Mouse (Mus musculus) embryonic facial prominence, embryonic 12.5 days (tissue): ENCODE measurements around the gene Szrd1. TPM values are rescaled to one million over a fixed set of nuclear protein-coding genes. Genes with fewer than 3 reads are reported as not detected.

ENCODE experiments used
- ATAC-seq: fragments of 200-750 bp; cut with Nextera tagmentation; 2 replicates; pipeline ENCODE4 v1.8.0; 2017; ENCODE audit not compliant: insufficient number of reproducible peaks, insufficient read depth, low FRiP score, low TSS enrichment
- H3K27ac ChIP-seq: fragments of 300-500 bp; sonication (generic); 2 replicates; pipeline ENCODE4 v1.5.1; 2016; ENCODE audit warnings: mild to moderate bottlenecking
- H3K27me3 ChIP-seq: fragments of 300-500 bp; sonication (generic); 2 replicates; pipeline ENCODE4 v1.6.1; 2016; ENCODE audit warnings: mild to moderate bottlenecking, moderate library complexity
- H3K36me3 ChIP-seq: fragments of 300-500 bp; sonication (generic); 2 replicates; pipeline ENCODE4 v1.6.1; 2016; ENCODE audit warnings: mild to moderate bottlenecking
- H3K4me1 ChIP-seq: fragments of 300-500 bp; sonication (generic); 2 replicates; pipeline ENCODE4 v1.6.1; 2016
- H3K4me2 ChIP-seq: fragments of 300-500 bp; sonication (generic); replicated peaks from 2 replicates; pipeline ENCODE4 v1.6.1; 2016; ENCODE audit warnings: mild to moderate bottlenecking, moderate library complexity
- H3K4me3 ChIP-seq: fragments of 300-500 bp; sonication (generic); 2 replicates; pipeline ENCODE4 v1.5.1; 2016; ENCODE audit warnings: mild to moderate bottlenecking
- H3K9ac ChIP-seq: fragments of 300-500 bp; sonication (generic); 2 replicates; pipeline ENCODE4 v1.6.1; 2016; ENCODE audit warnings: mild to moderate bottlenecking, moderate library complexity
- H3K9me3 ChIP-seq: fragments of 300-500 bp; sonication (generic); 2 replicates; pipeline ENCODE4 v1.6.1; 2016; ENCODE audit warnings: mild to moderate bottlenecking, moderate library complexity
- WGBS: fragments of 180-500 bp; shearing (Covaris S2); methylation state at CpG from one replicate; pipeline ENCODE4 v1.1.7; 2016; 5-methylcytosine and 5-hydroxymethylcytosine counted together
- polyA plus RNA-seq: library from polyadenylated mRNA; unstranded; fragments of >200 nt; fragmentation: Nextera tagmentation; extraction: Ambion mirVana; gene quantifications from 2 replicates; pipeline ENCODE4 v1.2.1, GENCODE M21; 2016

Gene Szrd1
- polyA plus RNA-seq, 1 experiment from 2014 or later: 35.2 TPM

GRCm38 (mm10) chr4:141108196-141108732 is 31.3 kb downstream of the Szrd1 start:
- H3K9me3 ChIP-seq: no peaks in the 10 kb centered on the region
- H3K27ac ChIP-seq: no peak overlapping the region
- no peak for ATAC-seq
- WGBS: 22% methylated on average over 10 of the region's 10 CpGs
- no peaks in the 10 kb centered on the region for H3K27me3 ChIP-seq
- H3K9ac ChIP-seq: no peak overlapping the region
- H3K4me1 ChIP-seq: no peaks in the 10 kb centered on the region
- no peak overlapping the region for H3K4me2 ChIP-seq
- peaks cover 34% of the 10 kb centered on the region for H3K36me3 ChIP-seq
- H3K4me3 ChIP-seq: no peak overlapping the region

- no peak for ATAC-seq
- Histone ChIP-seq H3K9me3 (no peaks in the 10 kb centered on the region), H3K4me1 (no peaks in the 10 kb centered on the region), H3K9ac (no peak overlapping the region), H3K27me3 (no peaks in the 10 kb centered on the region), H3K36me3 (peaks cover 17% of the 10 kb centered on the region), H3K27ac (no peak overlapping the region), H3K4me2 (no peak overlapping the region), H3K4me3 (no peak overlapping the region)
- 82% methylated on average over 16 of the region's 16 CpGs for WGBS
Measured at GRCm38 (mm10) chr4:141106526-141107183, 32.9 kb downstream of the Szrd1 start.

- 66% methylated on average over 6 of the region's 6 CpGs for WGBS
- no peak overlapping the region for H3K4me3 ChIP-seq
- no peak overlapping the region for H3K27ac ChIP-seq
- no peaks in the 10 kb centered on the region for H3K27me3 ChIP-seq
- H3K9ac ChIP-seq: no peak overlapping the region
- no peaks in the 10 kb centered on the region for H3K4me1 ChIP-seq
- no peak overlapping the region for H3K4me2 ChIP-seq
- no peaks in the 10 kb centered on the region for H3K36me3 ChIP-seq
- ATAC-seq: no peak
- H3K9me3 ChIP-seq: no peaks in the 10 kb centered on the region
Measured at GRCm38 (mm10) chr4:141101855-141102254, 37.7 kb downstream of the Szrd1 start.

GRCm38 (mm10) chr4:141101291-141101690 is 38.3 kb downstream of the Szrd1 start:
- no peak overlapping the region for H3K27ac ChIP-seq
- H3K4me2 ChIP-seq: no peak overlapping the region
- no peaks in the 10 kb centered on the region for H3K36me3 ChIP-seq
- H3K4me3 ChIP-seq: no peak overlapping the region
- no peaks in the 10 kb centered on the region for H3K9me3 ChIP-seq
- WGBS: 88% methylated on average over 9 of the region's 9 CpGs
- no peak overlapping the region for H3K9ac ChIP-seq
- H3K4me1 ChIP-seq: no peaks in the 10 kb centered on the region
- ATAC-seq: no peak
- H3K27me3 ChIP-seq: no peaks in the 10 kb centered on the region

- H3K27ac ChIP-seq: no peak overlapping the region
- no peak for ATAC-seq
- no peaks in the 10 kb centered on the region for H3K4me1 ChIP-seq
- 80% methylated on average over 5 of the region's 5 CpGs for WGBS
- no peaks in the 10 kb centered on the region for H3K9me3 ChIP-seq
- no peak overlapping the region for H3K9ac ChIP-seq
- no peaks in the 10 kb centered on the region for H3K27me3 ChIP-seq
- no peaks in the 10 kb centered on the region for H3K36me3 ChIP-seq
- no peak overlapping the region for H3K4me3 ChIP-seq
- no peak overlapping the region for H3K4me2 ChIP-seq
Measured at GRCm38 (mm10) chr4:141099956-141100355, 39.6 kb downstream of the Szrd1 start.

GRCm38 (mm10) chr4:141098935-141099334 is 40.6 kb downstream of the Szrd1 start:
- no peak for ATAC-seq
- Histone ChIP-seq H3K27me3 (no peaks in the 10 kb centered on the region), H3K4me1 (no peaks in the 10 kb centered on the region), H3K4me2 (no peak overlapping the region), H3K9ac (no peak overlapping the region), H3K36me3 (no peaks in the 10 kb centered on the region), H3K9me3 (no peaks in the 10 kb centered on the region), H3K27ac (no peak overlapping the region), H3K4me3 (no peak overlapping the region)
- WGBS: 82% methylated on average over 4 of the region's 4 CpGs

- Histone ChIP-seq H3K4me1 (no peaks in the 10 kb centered on the region), H3K27ac (no peak overlapping the region), H3K27me3 (no peaks in the 10 kb centered on the region), H3K4me3 (no peak overlapping the region), H3K4me2 (0 out of 2 replicates have a peak overlapping the region, but pooled peaks have one; percentile 11), H3K9ac (no peak overlapping the region), H3K36me3 (no peaks in the 10 kb centered on the region), H3K9me3 (no peaks in the 10 kb centered on the region)
- WGBS: 15% methylated on average over 9 of the region's 9 CpGs
- no peak for ATAC-seq
Measured at GRCm38 (mm10) chr4:141096710-141097109, 42.9 kb downstream of the Szrd1 start.

GRCm38 (mm10) chr4:141095016-141095415 is 44.6 kb downstream of the Szrd1 start:
- H3K27ac ChIP-seq: no peak overlapping the region
- ATAC-seq: no peak

GRCm38 (mm10) chr4:141088714-141089113 is 50.9 kb downstream of the Szrd1 start:
- no peaks in the 10 kb centered on the region for H3K27me3 ChIP-seq
- ATAC-seq: no peak
- no peak overlapping the region for H3K4me3 ChIP-seq
- no peaks in the 10 kb centered on the region for H3K4me1 ChIP-seq
- H3K9ac ChIP-seq: no peak overlapping the region
- no peaks in the 10 kb centered on the region for H3K9me3 ChIP-seq
- no peaks in the 10 kb centered on the region for H3K36me3 ChIP-seq
- no peak overlapping the region for H3K27ac ChIP-seq
- WGBS: 65% methylated on average over 9 of the region's 9 CpGs
- H3K4me2 ChIP-seq: no peak overlapping the region

More at GRCm38 (mm10) chr4:141095016-141095415, 44.6 kb downstream of the Szrd1 start:
- Histone ChIP-seq H3K9me3 (no peaks in the 10 kb centered on the region), H3K9ac (no peak overlapping the region), H3K4me1 (no peaks in the 10 kb centered on the region), H3K4me2 (no peak overlapping the region), H3K4me3 (no peak overlapping the region), H3K27me3 (no peaks in the 10 kb centered on the region), H3K36me3 (no peaks in the 10 kb centered on the region)
- WGBS: 81% methylated on average over 10 of the region's 10 CpGs

- WGBS: 74% methylated on average over 6 of the region's 6 CpGs
- Histone ChIP-seq H3K4me3 (no peak within 1 kb of the TSS), H3K27ac (no peak within 1 kb of the TSS), H3K4me2 (no peak within 1 kb of the TSS), H3K27me3 (no peaks in the 10 kb centered on the region), H3K36me3 (no peaks in the 10 kb centered on the region), H3K9me3 (no peaks in the 10 kb centered on the region), H3K4me1 (no peaks in the 10 kb centered on the region), H3K9ac (no peak within 1 kb of the TSS)
- no peak for ATAC-seq
Measured at GRCm38 (mm10) chr4:141088033-141088432, 51.5 kb downstream of the Szrd1 start, which contains the start of gene Spata21. TSS of gene Spata21 (plus strand) at chr4:141088333.

GRCm38 (mm10) chr4:141086862-141087261 is 52.7 kb downstream of the Szrd1 start:
- Histone ChIP-seq H3K27ac (no peak overlapping the region), H3K9ac (no peak overlapping the region), H3K9me3 (no peaks in the 10 kb centered on the region), H3K27me3 (no peaks in the 10 kb centered on the region), H3K4me2 (no peak overlapping the region), H3K4me1 (no peaks in the 10 kb centered on the region), H3K36me3 (no peaks in the 10 kb centered on the region), H3K4me3 (no peak overlapping the region)
- ATAC-seq: no peak
- WGBS: 77% methylated on average over 10 of the region's 10 CpGs

GRCm38 (mm10) chr4:141078510-141079137 is 61.0 kb downstream of the Szrd1 start:
- H3K4me3 ChIP-seq: peak overlapping the region; percentile 97; the same call in 1 of the 2 replicates
- 74% methylated on average over 18 of the region's 18 CpGs for WGBS
- H3K9me3 ChIP-seq: no peaks in the 10 kb centered on the region
- H3K27me3 ChIP-seq: no peaks in the 10 kb centered on the region
- H3K4me2 ChIP-seq: no peak overlapping the region
- no peak overlapping the region for H3K9ac ChIP-seq
- peaks cover 7% of the 10 kb centered on the region for H3K36me3 ChIP-seq
- peaks cover 11% of the 10 kb centered on the region for H3K4me1 ChIP-seq
- ATAC-seq: 0 out of 2 replicates have a peak, but pooled peaks have one; percentile 4
- H3K27ac ChIP-seq: no peak overlapping the region
